Mouse (Mus musculus) forebrain, embryonic 12.5 days (tissue): ENCODE measurements around the gene 1300017J02Rik. TPM values are rescaled to one million over a fixed set of nuclear protein-coding genes. Genes with fewer than 3 reads are reported as not detected.

ENCODE experiments used
- ATAC-seq: fragments of 200-750 bp; cut with Nextera tagmentation; 2 replicates; pipeline ENCODE4 v1.8.0; 2017; ENCODE audit warnings: moderate TSS enrichment; ENCODE audit not compliant: low FRiP score
- H3K27ac ChIP-seq: fragments of 300-500 bp; sonication (generic); 2 replicates; pipeline ENCODE4 v1.5.1; 2016; ENCODE audit warnings: mild to moderate bottlenecking
- H3K27me3 ChIP-seq: fragments of 300-500 bp; sonication (generic); 2 replicates; pipeline ENCODE4 v1.6.1; 2016; ENCODE audit warnings: mild to moderate bottlenecking
- H3K36me3 ChIP-seq: fragments of 300-500 bp; sonication (generic); replicated peaks from 2 replicates; pipeline ENCODE4 v1.6.1; 2016; ENCODE audit warnings: mild to moderate bottlenecking
- H3K4me1 ChIP-seq: fragments of 300-500 bp; sonication (generic); 2 replicates; pipeline ENCODE4 v1.6.1; 2016
- H3K4me2 ChIP-seq: fragments of 300-500 bp; sonication (generic); 2 replicates; pipeline ENCODE4 v1.6.1; 2016; ENCODE audit warnings: mild to moderate bottlenecking, moderate library complexity
- H3K4me3 ChIP-seq: fragments of 300-500 bp; sonication (generic); replicated peaks from 2 replicates; pipeline ENCODE4 v1.5.1; 2016; ENCODE audit warnings: mild to moderate bottlenecking
- H3K9ac ChIP-seq: fragments of 300-500 bp; sonication (generic); 2 replicates; pipeline ENCODE4 v1.6.1; 2016; ENCODE audit warnings: mild to moderate bottlenecking
- H3K9me3 ChIP-seq: fragments of 300-500 bp; sonication (generic); 2 replicates; pipeline ENCODE4 v1.6.1; 2016
- WGBS: fragments of 180-500 bp; shearing (Covaris S2); methylation state at CpG from one replicate; pipeline ENCODE4 v1.1.7; 2016; 5-methylcytosine and 5-hydroxymethylcytosine counted together
- polyA plus RNA-seq: library from polyadenylated mRNA; unstranded; fragments of >200 nt; fragmentation: Nextera tagmentation; extraction: Ambion mirVana; gene quantifications from 2 replicates; pipeline ENCODE4 v1.2.1, GENCODE M21; 2016

1300017J02Rik gene
- polyA plus RNA-seq, 1 experiment from 2014 or later, result 3.3 TPM

- ATAC-seq, result no peak
- no peak overlapping the region for H3K9ac ChIP-seq
- 0 out of 2 replicates have a peak, but pooled peaks cover 3% of the 10 kb centered on the region for H3K9me3 ChIP-seq
- H3K36me3 ChIP-seq, result no peaks in the 10 kb centered on the region
- 62% methylated on average over 4 of the region's 4 CpGs for WGBS
- no peak overlapping the region for H3K4me3 ChIP-seq
- no peak overlapping the region for H3K4me2 ChIP-seq
- no peaks in the 10 kb centered on the region for H3K4me1 ChIP-seq
- H3K27ac ChIP-seq, result no peak overlapping the region
- no peaks in the 10 kb centered on the region for H3K27me3 ChIP-seq
Observed at GRCm38 (mm10) chr9:103248618-103249017, 56.3 kb downstream of the 1300017J02Rik start.

- H3K36me3 ChIP-seq, result no peaks in the 10 kb centered on the region
- H3K4me2 ChIP-seq, result no peak overlapping the region
- no peaks in the 10 kb centered on the region for H3K27me3 ChIP-seq
- H3K9ac ChIP-seq, result no peak overlapping the region
- 85% methylated on average over 8 of the region's 8 CpGs for WGBS
- no peaks in the 10 kb centered on the region for H3K4me1 ChIP-seq
- ATAC-seq, result no peak
- H3K27ac ChIP-seq, result no peak overlapping the region
- H3K9me3 ChIP-seq, result no peaks in the 10 kb centered on the region
- no peak overlapping the region for H3K4me3 ChIP-seq
Observed at GRCm38 (mm10) chr9:103246526-103247168, 58.2 kb downstream of the 1300017J02Rik start.

GRCm38 (mm10) chr9:103243640-103244039 lies 61.2 kb downstream of the 1300017J02Rik start:
- Histone ChIP-seq H3K36me3 (no peaks in the 10 kb centered on the region), H3K9me3 (no peaks in the 10 kb centered on the region), H3K9ac (no peak overlapping the region), H3K4me2 (no peak overlapping the region), H3K4me1 (no peaks in the 10 kb centered on the region), H3K27ac (no peak overlapping the region), H3K27me3 (no peaks in the 10 kb centered on the region), H3K4me3 (no peak overlapping the region)
- 98% methylated on average over 4 of the region's 4 CpGs for WGBS
- no peak for ATAC-seq

GRCm38 (mm10) chr9:103241206-103241605 lies 63.7 kb downstream of the 1300017J02Rik start:
- no peaks in the 10 kb centered on the region for H3K36me3 ChIP-seq
- no peaks in the 10 kb centered on the region for H3K27me3 ChIP-seq
- no peak overlapping the region for H3K4me3 ChIP-seq
- no peaks in the 10 kb centered on the region for H3K4me1 ChIP-seq
- no peak overlapping the region for H3K4me2 ChIP-seq
- 83% methylated on average over 2 of the region's 2 CpGs for WGBS
- H3K9me3 ChIP-seq, result no peaks in the 10 kb centered on the region
- H3K9ac ChIP-seq, result no peak overlapping the region
- H3K27ac ChIP-seq, result no peak overlapping the region
- no peak for ATAC-seq

- Histone ChIP-seq H3K27me3 (no peaks in the 10 kb centered on the region), H3K36me3 (no peaks in the 10 kb centered on the region), H3K9ac (no peak overlapping the region), H3K4me3 (no peak overlapping the region), H3K4me2 (no peak overlapping the region), H3K4me1 (no peaks in the 10 kb centered on the region), H3K9me3 (no peaks in the 10 kb centered on the region), H3K27ac (no peak overlapping the region)
- WGBS, result 89% methylated on average over 6 of the region's 6 CpGs
- no peak for ATAC-seq
Observed at GRCm38 (mm10) chr9:103239471-103239870, 65.4 kb downstream of the 1300017J02Rik start.

- peaks cover 4% of the 10 kb centered on the region for H3K4me1 ChIP-seq
- no peak overlapping the region for H3K27ac ChIP-seq
- no peak overlapping the region for H3K4me2 ChIP-seq
- H3K27me3 ChIP-seq, result no peaks in the 10 kb centered on the region
- H3K9ac ChIP-seq, result no peak overlapping the region
- ATAC-seq, result no peak
- 64% methylated on average over 7 of the region's 7 CpGs for WGBS
- no peaks in the 10 kb centered on the region for H3K36me3 ChIP-seq
- H3K9me3 ChIP-seq, result no peaks in the 10 kb centered on the region
- H3K4me3 ChIP-seq, result no peak overlapping the region
Observed at GRCm38 (mm10) chr9:103234565-103235165, 70.2 kb downstream of the 1300017J02Rik start.

- no peak overlapping the region for H3K27ac ChIP-seq
- WGBS, result 82% methylated on average over 7 of the region's 7 CpGs
Observed at GRCm38 (mm10) chr9:103234059-103234458, 70.8 kb downstream of the 1300017J02Rik start.

GRCm38 (mm10) chr9:103233006-103233395 lies 71.9 kb downstream of the 1300017J02Rik start:
- Histone ChIP-seq H3K27me3 (no peaks in the 10 kb centered on the region), H3K27ac (no peak overlapping the region), H3K36me3 (no peaks in the 10 kb centered on the region), H3K4me1 (peaks cover 4% of the 10 kb centered on the region), H3K9me3 (no peaks in the 10 kb centered on the region), H3K4me2 (no peak overlapping the region), H3K4me3 (no peak overlapping the region), H3K9ac (no peak overlapping the region)
- no peak for ATAC-seq
- 68% methylated on average over 7 of the region's 7 CpGs for WGBS

More at GRCm38 (mm10) chr9:103234059-103234458, 70.8 kb downstream of the 1300017J02Rik start:
- Histone ChIP-seq H3K9me3 (no peaks in the 10 kb centered on the region), H3K4me2 (no peak overlapping the region), H3K36me3 (no peaks in the 10 kb centered on the region), H3K9ac (no peak overlapping the region), H3K4me3 (no peak overlapping the region), H3K27me3 (no peaks in the 10 kb centered on the region), H3K4me1 (peaks cover 4% of the 10 kb centered on the region)
- ATAC-seq, result no peak

- H3K36me3 ChIP-seq, result no peaks in the 10 kb centered on the region
- 87% methylated on average over 7 of the region's 7 CpGs for WGBS
- no peak overlapping the region for H3K9ac ChIP-seq
- H3K27ac ChIP-seq, result no peak overlapping the region
- H3K9me3 ChIP-seq, result no peaks in the 10 kb centered on the region
- ATAC-seq, result no peak
- no peaks in the 10 kb centered on the region for H3K27me3 ChIP-seq
- no peak overlapping the region for H3K4me3 ChIP-seq
- peaks cover 4% of the 10 kb centered on the region for H3K4me1 ChIP-seq
- H3K4me2 ChIP-seq, result no peak overlapping the region
Observed at GRCm38 (mm10) chr9:103232232-103233005, 72.5 kb downstream of the 1300017J02Rik start.

GRCm38 (mm10) chr9:103230151-103230951 lies 74.5 kb downstream of the 1300017J02Rik start, which contains the start of the genes Gm20425 and Trf:
Gm20425 (minus strand) TSS chr9:103230307.
Trf (minus strand) TSS chr9:103230444.
- no peaks in the 10 kb centered on the region for H3K9me3 ChIP-seq
- H3K27me3 ChIP-seq, result no peaks in the 10 kb centered on the region
- H3K4me3 ChIP-seq, result no peak within 1 kb of the TSS
- H3K9ac ChIP-seq, result peak within 1 kb of the TSS; percentile 17; the same call in 1 of the 2 replicates
- H3K4me1 ChIP-seq, result peaks cover 4% of the 10 kb centered on the region
- no peaks in the 10 kb centered on the region for H3K36me3 ChIP-seq
- 67% methylated on average over 28 of the region's 29 CpGs for WGBS
- 0 out of 2 replicates have a peak, but pooled peaks have one; percentile 27 for ATAC-seq
- no peak within 1 kb of the TSS for H3K27ac ChIP-seq
- H3K4me2 ChIP-seq, result peak within 1 kb of the TSS; percentile 15; the same call in 1 of the 2 replicates

- ATAC-seq, result no peak
- no peak overlapping the region for H3K4me2 ChIP-seq
- H3K27ac ChIP-seq, result no peak overlapping the region
- H3K9ac ChIP-seq, result no peak overlapping the region
- peaks cover 4% of the 10 kb centered on the region for H3K4me1 ChIP-seq
- H3K27me3 ChIP-seq, result no peaks in the 10 kb centered on the region
- H3K4me3 ChIP-seq, result no peak overlapping the region
- 89% methylated on average over 15 of the region's 15 CpGs for WGBS
- H3K36me3 ChIP-seq, result no peaks in the 10 kb centered on the region
- H3K9me3 ChIP-seq, result no peaks in the 10 kb centered on the region
Observed at GRCm38 (mm10) chr9:103229037-103229867, 75.6 kb downstream of the 1300017J02Rik start.
